In genomic region chr4:95898714-95899113, GRCm38 (mm10) we compare ENCODE assay signal across 28 mouse cellular contexts.
DNase-seq lines count a peak whose midpoint lies in the region; ATAC-seq lines count a peak whose summit lies in the region.
"Had no signal": no experiment of that assay in that cellular context is flagged by ENCODE, and none has a peak within 500 bp of the region (broad histone marks: within the 10 kb centered on the region; RNA-seq: fewer than 3 reads in every experiment).

No protein-coding gene starts in this region.

- ATAC-seq in midbrain, embryonic 11.5 days (ENCODE audit: low FRiP score): 0 out of 2 replicates have a peak, but pooled peaks have one; percentile 19
- ATAC-seq in midbrain, embryonic 16.5 days: no peak
- 0 out of 2 replicates have a peak, but pooled peaks have one; percentile 17 for ATAC-seq in limb, embryonic 13.5 days (ENCODE audit: low FRiP score, low read depth)
- ATAC-seq: forebrain, embryonic 14.5 days; inflammation-experienced regulatory T-cells, adult 6 months; lung, postnatal 0 days had no signal

- H3K4me1 ChIP-seq in midbrain, embryonic 11.5 days (ENCODE audit: control insufficient read depth, insufficient read depth, low read length): no peaks in the 10 kb centered on the region
- H3K4me1 ChIP-seq in midbrain, embryonic 16.5 days (ENCODE audit: control insufficient read depth, insufficient read depth, low read length): no peaks in the 10 kb centered on the region
- peaks cover 69% of the 10 kb centered on the region for H3K4me1 ChIP-seq in embryonic facial prominence, embryonic 10.5 days
- H3K4me1 ChIP-seq in limb, embryonic 13.5 days: peaks cover 57% of the 10 kb centered on the region
- H3K4me1 ChIP-seq: liver, embryonic 13.5 days had no signal

- WGBS in midbrain, embryonic 11.5 days: 50% methylated on average over 4 of the region's 6 CpGs
- WGBS in midbrain, embryonic 16.5 days: 61% methylated on average over 6 of the region's 6 CpGs
- WGBS in embryonic facial prominence, embryonic 10.5 days: 35% methylated on average over 6 of the region's 6 CpGs
- 20% methylated on average over 6 of the region's 6 CpGs for WGBS in limb, embryonic 13.5 days

- no peaks in the 10 kb centered on the region for H3K9me3 ChIP-seq in midbrain, embryonic 11.5 days (ENCODE audit: control insufficient read depth, low read length)
- no peaks in the 10 kb centered on the region for H3K9me3 ChIP-seq in midbrain, embryonic 16.5 days (replicated peaks; ENCODE audit: control insufficient read depth, low read length, poor library complexity, severe bottlenecking)
- no peaks in the 10 kb centered on the region for H3K9me3 ChIP-seq in embryonic facial prominence, embryonic 10.5 days
- no peaks in the 10 kb centered on the region for H3K9me3 ChIP-seq in limb, embryonic 13.5 days
- H3K9me3 ChIP-seq: heart, embryonic 15.5 days; limb, embryonic 15.5 days; liver, embryonic 13.5 days; neural tube, embryonic 12.5 days had no signal

- no peak overlapping the region for H3K4me3 ChIP-seq in midbrain, embryonic 11.5 days (ENCODE audit: low read depth, low read length)
- no peak overlapping the region for H3K4me3 ChIP-seq in midbrain, embryonic 16.5 days (ENCODE audit: low read depth, low read length)
- H3K4me3 ChIP-seq in embryonic facial prominence, embryonic 10.5 days: no peak overlapping the region
- no peak overlapping the region for H3K4me3 ChIP-seq in limb, embryonic 13.5 days
- H3K4me3 ChIP-seq: heart, embryonic 15.5 days; left cerebral cortex, adult 2 months; limb, embryonic 15.5 days; liver, embryonic 13.5 days; neural tube, embryonic 12.5 days had no signal

- no peaks in the 10 kb centered on the region for H3K36me3 ChIP-seq in midbrain, embryonic 11.5 days (ENCODE audit: control insufficient read depth, insufficient read depth, low read length)
- no peaks in the 10 kb centered on the region for H3K36me3 ChIP-seq in midbrain, embryonic 16.5 days (ENCODE audit: control insufficient read depth, insufficient read depth, low read length)
- no peaks in the 10 kb centered on the region for H3K36me3 ChIP-seq in embryonic facial prominence, embryonic 10.5 days (replicated peaks)
- no peaks in the 10 kb centered on the region for H3K36me3 ChIP-seq in limb, embryonic 13.5 days
- H3K36me3 ChIP-seq: heart, embryonic 15.5 days; limb, embryonic 15.5 days; liver, embryonic 13.5 days; neural tube, embryonic 12.5 days had no signal

- no peak overlapping the region for H3K27ac ChIP-seq in midbrain, embryonic 11.5 days (ENCODE audit: low read depth, low read length)
- H3K27ac ChIP-seq in midbrain, embryonic 16.5 days (ENCODE audit: low read length): no peak overlapping the region
- H3K27ac ChIP-seq in embryonic facial prominence, embryonic 10.5 days (replicated peaks): peak overlapping the region; percentile 80
- no peak overlapping the region for H3K27ac ChIP-seq in limb, embryonic 13.5 days
- H3K27ac ChIP-seq: heart, embryonic 15.5 days; hindbrain, embryonic 14.5 days; left cerebral cortex, adult 2 months; limb, embryonic 15.5 days; liver, embryonic 13.5 days; macrophage; neural tube, embryonic 12.5 days had no signal

- no peaks in the 10 kb centered on the region for H3K27me3 ChIP-seq in midbrain, embryonic 11.5 days (ENCODE audit: control insufficient read depth, insufficient read depth, low read length)
- H3K27me3 ChIP-seq in midbrain, embryonic 16.5 days (ENCODE audit: control insufficient read depth, insufficient read depth, low read depth, low read length): no peaks in the 10 kb centered on the region
- H3K27me3 ChIP-seq in embryonic facial prominence, embryonic 10.5 days (replicated peaks; ENCODE audit: low read depth, poor library complexity, severe bottlenecking): no peaks in the 10 kb centered on the region
- H3K27me3 ChIP-seq in limb, embryonic 13.5 days: no peaks in the 10 kb centered on the region
- H3K27me3 ChIP-seq: CH12.LX; heart, embryonic 15.5 days; limb, embryonic 15.5 days; liver, embryonic 13.5 days; neural tube, embryonic 12.5 days had no signal

- H3K9ac ChIP-seq in midbrain, embryonic 11.5 days (ENCODE audit: low read length): no peak overlapping the region
- no peak overlapping the region for H3K9ac ChIP-seq in midbrain, embryonic 16.5 days (ENCODE audit: low read depth, low read length)
- no peak overlapping the region for H3K9ac ChIP-seq in limb, embryonic 13.5 days
- H3K9ac ChIP-seq: heart, embryonic 15.5 days; hindbrain, embryonic 14.5 days; limb, embryonic 15.5 days; liver, embryonic 13.5 days; neural tube, embryonic 12.5 days had no signal

- no peak overlapping the region for H3K4me2 ChIP-seq in midbrain, embryonic 11.5 days
- H3K4me2 ChIP-seq in midbrain, embryonic 16.5 days (ENCODE audit: low read length): no peak overlapping the region
- H3K4me2 ChIP-seq in limb, embryonic 13.5 days (replicated peaks): no peak overlapping the region
- H3K4me2 ChIP-seq: heart, embryonic 15.5 days; hindbrain, embryonic 14.5 days; limb, embryonic 15.5 days; liver, embryonic 13.5 days; neural tube, embryonic 12.5 days had no signal

- peak; percentile 35 for DNase-seq in embryo, embryonic 10 days (ENCODE audit: low spot score)
- no peak for DNase-seq in embryo, embryonic 11 days
- no peak for DNase-seq in midbrain, embryonic 11.5 days (ENCODE audit: low spot score, missing footprints)
- peak; percentile 42 for DNase-seq in embryonic facial prominence, embryonic 10.5 days (ENCODE audit: low spot score)
- no peak for DNase-seq in frontal cortex, postnatal 25 days (ENCODE audit: low spot score in 2 of 2)
- no peak for DNase-seq in cerebellum, adult 9-10 months
- DNase-seq: adrenal gland, adult 8-10 months; cerebellum, adult 2 months; cerebellum, postnatal 25 days; kidney, adult 11 months; kidney, postnatal 14 days; liver, embryonic 13.5 days; lung, adult 18-20 months; right cerebral cortex, postnatal 4 days; thymus, adult 2 months; thymus, postnatal 4 days had no signal

Comparison
In these comparisons a context has a peak if more than half of its experiments do, and no peak if none do; other contexts are left out.
1. DNase-seq: peak in embryo, embryonic 10 days (single experiment) and embryonic facial prominence, embryonic 10.5 days (single experiment); none in embryo, embryonic 11 days (single experiment), midbrain, embryonic 11.5 days (single experiment), frontal cortex, postnatal 25 days (0 of 2) and cerebellum, adult 9-10 months (single experiment).